Mouse (Mus musculus) megakaryocyte, embryonic 14.5 days (primary cell): Measurements from ENCODE around the gene Fsd1.

Source experiments
- FLI1 ChIP-seq: IDR thresholded peaks from 2 replicates; pipeline ENCODE4 v1.6.1; 2012; ENCODE audit warnings: low read length, inconsistent platforms, mixed read lengths
- GATA1 ChIP-seq: IDR thresholded peaks from 3 replicates; pipeline ENCODE4 v1.6.1; 2012; ENCODE audit warnings: mixed read lengths, low read length, inconsistent platforms, borderline replicate concordance

GRCm38 (mm10) chr17:55976255-55976862, 9.9 kb upstream of the Fsd1 start:
- TF ChIP-seq FLI1 (no peak), GATA1 (no peak)
